Mouse (Mus musculus): ENCODE results near the gene Wdr74.

- TF ChIP-seq POLR2A (IDR thresholded peaks at IDR 0.05; ENCODE audit: low read depth, low read length) (no peak), CTCF (IDR thresholded peaks at IDR 0.05; ENCODE audit: extremely low read depth, insufficient read length, insufficient replicate concordance, low read depth, low read length) (no peak)
Observed at GRCm38 (mm10) chr19:8706930-8707329, 28.7 kb upstream of the Wdr74 start.

Measured in small intestine, adult 2 months (tissue).